Mouse (Mus musculus): ENCODE measurements around the gene Myadm. TPM values are rescaled to one million over a fixed set of nuclear protein-coding genes. Genes with fewer than 3 reads are reported as not detected.
"Not testable (repeated sequence)": the region's sequence is repeated elsewhere in the genome, so short reads cannot be mapped to it uniquely, and the experiment has no call there.

Myadm gene
- 100 to 1,000 TPM in 3 of 4 experiments, 10 to 100 TPM in 1; 93.9 to 139 (median 128) TPM for total RNA-seq (2022)

DNA sequence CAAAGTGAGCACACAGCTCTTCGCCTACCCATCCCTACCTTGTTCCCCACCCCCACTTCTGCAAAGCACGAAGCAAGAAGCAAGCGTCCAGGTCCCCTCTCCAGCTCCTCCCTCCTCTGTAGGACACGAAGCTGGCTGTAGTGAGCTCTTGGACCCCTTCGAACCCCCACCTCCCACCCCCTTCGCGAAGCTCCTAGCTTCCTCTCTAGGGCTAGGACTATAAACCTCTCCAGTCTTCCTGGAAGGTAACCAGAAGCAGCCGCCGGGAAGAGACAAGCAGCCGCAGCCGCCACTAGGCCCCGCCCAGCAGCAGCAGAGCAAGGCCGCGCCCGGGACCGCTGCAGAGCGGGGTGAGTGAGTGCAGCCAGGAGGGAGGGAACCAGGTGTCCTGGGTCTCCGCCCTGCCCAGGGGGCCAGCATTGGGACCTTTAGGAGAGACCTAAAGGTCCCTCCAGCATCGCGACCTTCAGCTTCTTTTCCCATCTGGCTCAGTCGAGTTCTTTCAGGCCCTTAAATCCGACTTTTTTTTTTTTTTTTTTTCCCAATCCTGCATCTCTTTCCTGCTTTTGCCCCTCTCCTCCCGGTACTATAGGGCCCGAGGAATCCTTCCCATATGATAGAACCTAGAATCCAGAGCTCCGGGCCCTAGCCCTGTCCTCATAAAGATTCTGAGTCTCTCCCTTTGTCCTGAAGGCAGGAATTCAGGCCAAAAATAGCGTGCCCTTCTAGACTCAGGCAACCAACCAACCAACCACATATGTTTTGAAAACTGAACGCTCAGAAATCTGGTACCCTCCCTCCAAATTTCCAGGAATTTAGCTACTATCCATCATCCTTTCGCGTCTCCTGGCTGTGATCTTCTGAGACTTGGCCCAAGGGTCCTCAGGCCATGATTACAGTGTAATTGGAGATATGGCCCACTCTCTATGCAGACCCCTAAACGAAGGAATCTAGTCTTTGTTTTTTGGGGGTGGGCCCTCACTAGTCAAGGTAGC is at the start of gene Myadm, which contains the start of gene Prkcg:
Gene Myadm (plus strand): TSS at position 105 of the 995 bp plus-strand sequence.
Gene Prkcg (plus strand): TSS at position 204 of the 995 bp plus-strand sequence.
- peak; percentile 88 for DNase-seq (ENCODE audit: low spot score)

DNA sequence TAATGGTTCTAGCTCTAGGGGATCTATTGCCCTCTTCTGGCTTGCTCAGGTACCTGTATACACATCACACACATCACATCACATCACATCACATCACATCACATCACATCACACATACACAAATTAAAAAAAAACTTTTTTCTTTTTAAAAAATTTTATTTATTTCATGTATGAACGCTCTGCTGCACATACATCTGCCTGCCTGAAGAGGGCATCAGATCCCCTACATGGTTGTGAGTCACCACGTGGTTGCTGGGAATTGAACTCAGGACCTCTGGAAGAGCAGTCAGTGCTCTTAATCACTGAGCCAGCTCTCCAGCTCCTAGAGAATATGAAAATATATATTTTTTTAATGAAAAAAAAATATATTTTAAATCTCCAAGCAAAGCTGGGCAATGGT is 49.7 kb upstream of the Myadm start:
- DNase-seq (ENCODE audit: low spot score), result no peak

DNA sequence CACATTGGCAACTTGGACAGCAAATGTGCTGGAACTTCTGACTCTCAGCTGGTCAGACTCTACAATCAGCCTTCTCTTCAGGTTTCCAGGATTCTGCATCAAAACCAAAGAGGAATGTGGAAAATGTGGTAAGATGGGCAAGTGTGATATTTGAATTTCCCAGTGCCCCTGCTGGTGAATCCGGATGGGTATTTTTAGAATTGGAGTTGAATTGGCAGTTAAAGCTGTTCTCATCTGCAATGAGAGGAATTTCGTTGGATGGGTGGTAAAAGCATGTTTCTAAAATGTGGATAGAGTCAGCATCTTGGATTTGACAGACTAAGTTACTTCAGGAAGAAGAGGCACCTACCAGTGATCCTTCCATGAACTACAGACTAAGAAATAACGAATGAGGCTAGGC is 28.2 kb upstream of the Myadm start:
- DNase-seq (ENCODE audit: low spot score), result no peak

DNA sequence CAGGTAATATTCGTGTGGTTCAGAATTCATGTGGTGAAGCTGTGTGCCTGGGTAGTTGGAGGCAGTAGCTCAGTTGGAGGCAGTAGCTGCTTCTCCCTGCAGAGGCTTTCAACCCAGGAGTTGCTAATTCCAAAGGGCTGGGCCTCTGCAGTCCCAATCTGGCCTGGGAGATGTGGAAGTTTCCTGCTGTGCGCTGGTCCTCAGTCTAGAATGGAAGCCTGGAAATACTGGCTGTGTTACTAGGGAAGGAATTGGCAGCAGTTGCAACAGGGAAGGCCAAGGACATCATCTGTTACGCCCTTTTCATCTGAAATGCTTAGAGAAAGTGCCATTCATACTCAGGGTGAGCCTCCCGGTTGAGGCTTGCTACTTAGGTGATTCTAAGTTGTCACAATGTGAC is 27.4 kb upstream of the Myadm start:
- no peak for DNase-seq (ENCODE audit: low spot score)

DNA sequence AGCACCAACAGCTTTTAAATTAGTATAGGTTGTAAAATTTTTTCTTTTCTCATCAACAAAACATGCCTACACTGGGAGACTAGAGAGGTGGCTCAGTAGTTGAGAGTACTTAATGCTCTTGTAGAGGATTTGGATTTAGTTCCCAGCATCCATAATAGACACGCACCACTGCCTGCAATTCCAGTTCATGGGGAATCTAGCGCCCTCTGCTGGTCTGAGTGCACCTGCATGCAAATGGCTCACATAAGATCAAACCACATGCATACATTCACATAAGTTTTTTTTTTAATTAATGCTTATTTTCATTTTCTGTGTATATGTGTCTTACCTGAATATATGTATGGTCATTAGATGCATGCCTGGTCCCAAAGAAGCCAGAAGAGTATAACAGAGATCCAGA is 26.1 kb upstream of the Myadm start:
- DNase-seq (ENCODE audit: low spot score), result peak; percentile 31

DNA sequence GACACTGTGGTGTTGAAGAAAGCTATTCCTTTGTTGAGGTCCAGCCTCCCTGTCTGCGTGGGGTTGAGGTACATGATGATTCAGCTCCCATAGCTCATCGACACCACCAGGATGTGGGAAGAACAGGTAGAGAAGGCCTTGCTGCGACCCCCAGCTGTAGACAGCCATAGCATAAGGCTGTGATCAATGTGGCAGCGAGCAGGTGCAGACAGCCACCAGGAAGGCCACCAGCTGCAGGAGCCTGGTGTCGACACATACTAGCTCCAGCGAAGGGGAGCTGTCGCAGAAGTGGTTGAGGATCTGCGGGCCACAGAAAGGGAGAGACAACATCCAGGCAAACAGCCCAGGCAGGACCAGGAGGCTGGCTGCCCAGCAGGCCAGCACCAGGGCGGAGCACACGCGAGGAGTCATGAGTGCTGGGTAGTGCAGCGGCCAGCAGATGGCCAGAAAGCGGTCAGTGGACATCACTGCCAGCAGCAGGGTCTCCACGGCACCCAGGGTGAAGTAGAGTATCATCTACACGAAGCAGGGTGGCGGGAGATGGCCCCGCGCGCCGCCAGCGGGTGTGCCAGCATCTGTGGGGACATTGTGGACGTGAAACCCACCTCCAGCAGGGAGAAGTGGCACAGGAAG is 24.4 kb upstream of the Myadm start:
- no peak for DNase-seq (ENCODE audit: low spot score)

DNA sequence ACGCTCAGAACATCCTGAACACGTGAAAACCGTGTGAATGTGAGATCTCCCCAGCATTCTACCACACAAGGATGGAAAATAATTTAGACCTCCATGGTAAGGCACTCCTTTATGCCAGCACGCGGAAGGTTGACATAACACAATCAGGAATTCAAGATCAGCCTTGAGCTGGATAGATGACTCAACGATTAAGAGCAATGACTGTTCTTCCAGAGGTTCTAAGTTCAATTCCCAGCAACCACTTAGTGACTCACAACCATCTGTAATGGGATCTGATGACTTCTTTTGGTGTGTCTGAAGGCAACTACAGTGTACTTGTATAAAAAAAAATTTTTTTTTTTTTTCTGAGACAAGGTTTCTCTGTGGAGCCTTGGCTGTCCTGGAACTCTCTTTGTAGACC is 23.6 kb upstream of the Myadm start:
- no peak for DNase-seq (ENCODE audit: low spot score)

DNA sequence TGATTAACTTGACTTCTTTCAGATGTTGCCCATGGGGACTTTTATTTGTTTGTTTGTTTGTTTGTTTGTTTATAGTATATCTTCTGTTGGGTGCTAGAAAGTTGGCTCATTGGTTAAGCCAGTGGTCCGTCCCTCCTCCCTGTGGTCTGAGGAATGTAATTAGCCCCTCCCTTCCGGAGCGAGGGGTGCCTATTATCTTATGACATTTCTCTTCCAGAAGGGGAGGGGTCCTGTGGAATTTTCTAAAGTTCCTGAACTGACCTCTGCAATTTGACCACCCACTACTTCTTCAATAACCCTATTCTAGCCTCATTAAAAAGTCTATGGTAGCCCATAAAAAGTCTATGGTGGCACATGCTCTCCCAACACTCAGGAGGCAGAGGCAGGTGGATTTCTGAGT is 21.6 kb upstream of the Myadm start:
- no peak for DNase-seq (ENCODE audit: low spot score)

DNA sequence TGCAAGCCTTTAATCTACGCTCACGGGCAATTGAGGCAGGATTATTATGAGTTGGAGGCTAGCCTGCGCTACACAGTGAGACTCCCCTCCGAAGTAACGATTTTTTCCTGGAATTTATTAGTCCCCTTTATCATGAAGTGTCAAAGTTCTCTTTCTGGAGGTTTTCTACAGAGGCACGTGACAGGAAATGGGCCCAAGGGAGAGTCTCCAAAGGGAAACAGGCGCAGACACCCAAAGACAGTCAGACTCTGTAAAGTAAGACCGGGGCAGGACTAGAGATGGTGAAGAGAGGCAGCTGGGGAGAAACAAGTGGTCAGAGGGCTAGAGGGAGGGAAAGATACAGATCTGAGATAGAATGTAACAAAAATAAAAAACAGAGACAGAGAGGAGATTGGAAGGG is 21.0 kb upstream of the Myadm start:
- no peak for DNase-seq (ENCODE audit: low spot score)

DNA sequence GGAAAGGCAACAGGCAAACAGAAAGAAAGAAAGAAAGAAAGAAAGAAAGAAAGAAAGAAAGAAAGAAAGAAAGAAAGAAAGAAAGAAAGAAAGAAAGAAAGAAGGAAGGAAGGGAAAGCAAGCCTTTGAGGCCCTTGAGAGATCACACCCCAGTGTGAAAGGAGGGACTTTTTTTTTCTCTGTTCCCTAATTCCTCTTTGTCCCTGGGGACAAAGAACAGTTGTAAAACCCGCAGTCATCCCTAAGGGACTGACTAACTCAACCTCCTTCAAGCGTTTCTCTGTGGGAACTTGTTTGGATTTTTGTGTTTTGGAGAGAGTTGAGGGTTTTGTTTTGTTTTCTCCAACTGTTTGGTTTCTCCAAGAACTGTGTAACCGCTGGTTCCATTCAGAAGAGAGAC is 20.6 kb upstream of the Myadm start:
- DNase-seq (ENCODE audit: low spot score), result no peak

DNA sequence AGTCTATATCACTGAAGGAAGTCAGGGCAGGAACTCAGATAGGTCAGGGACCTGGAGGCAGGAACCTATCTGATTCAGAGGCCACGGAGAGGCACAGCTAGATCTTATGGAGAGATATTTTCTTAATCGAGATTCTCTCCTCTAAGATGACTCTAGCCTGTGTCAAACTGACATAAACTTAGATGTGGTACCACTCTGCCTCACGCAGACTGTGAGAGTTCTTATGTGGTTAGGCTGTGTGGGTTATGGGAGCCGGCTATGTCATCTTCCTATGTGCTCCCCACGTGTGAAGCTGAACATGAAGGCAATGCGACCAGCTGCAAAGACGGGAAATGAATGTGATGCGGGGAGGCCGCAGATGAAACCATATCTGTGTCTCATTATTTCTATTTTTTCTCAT is 16.7 kb upstream of the Myadm start:
- DNase-seq (ENCODE audit: low spot score), result no peak

DNA sequence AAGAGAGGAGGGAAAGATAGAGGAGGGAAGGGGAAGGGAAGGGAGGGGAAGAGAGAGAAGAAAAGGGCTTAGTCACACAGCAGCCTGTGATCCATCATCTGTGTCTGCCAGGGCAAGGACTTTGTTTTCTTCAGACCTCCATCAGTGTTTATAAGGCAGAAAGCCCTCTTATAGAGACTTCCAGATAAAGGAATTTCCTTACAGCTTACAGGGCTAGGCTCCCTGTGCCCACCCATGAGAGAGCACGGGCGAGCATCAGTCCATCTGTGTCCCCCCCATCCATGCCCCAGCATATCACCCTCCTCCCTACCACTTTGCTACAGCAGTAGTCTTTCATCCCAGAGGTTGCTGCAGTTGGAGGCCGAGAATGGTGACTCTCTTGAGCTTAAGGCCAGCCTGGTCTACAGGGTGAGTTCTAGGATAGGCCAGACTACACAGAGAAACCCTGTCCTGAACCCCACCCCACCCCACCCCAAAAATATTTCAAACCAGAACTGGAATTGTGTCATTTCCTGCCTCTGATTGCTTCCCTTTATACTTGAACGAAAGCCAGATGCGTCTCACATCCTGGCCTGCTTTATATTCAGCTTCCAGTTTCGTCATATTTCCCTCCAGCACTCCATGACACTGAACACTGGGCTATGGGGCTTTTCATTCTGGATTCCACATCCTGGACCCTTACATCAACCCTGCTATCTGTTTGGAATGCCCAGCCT is 13.3 kb upstream of the Myadm start:
- peak; percentile 81 for DNase-seq (ENCODE audit: low spot score)

DNA sequence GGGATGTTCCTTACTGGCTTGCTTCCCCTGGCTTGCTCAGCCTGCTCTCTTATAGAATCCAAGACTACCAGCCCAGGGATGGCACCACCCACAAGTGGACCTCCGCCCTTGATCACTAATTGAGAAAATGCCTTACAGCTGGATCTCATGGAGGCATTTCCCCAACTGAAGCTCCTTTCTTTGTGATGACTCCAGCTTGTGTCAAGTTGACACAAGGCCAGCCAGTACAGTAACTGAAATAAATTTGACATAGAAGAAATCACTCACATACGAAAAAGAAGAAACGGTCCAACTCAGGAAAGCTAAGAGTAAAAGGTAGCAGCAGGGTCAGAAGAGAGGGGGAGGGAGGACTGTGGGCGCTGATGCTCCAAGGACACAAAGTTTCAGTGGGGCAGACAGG is 12.1 kb upstream of the Myadm start:
- not testable (repeated sequence) for DNase-seq (ENCODE audit: low spot score)

DNA sequence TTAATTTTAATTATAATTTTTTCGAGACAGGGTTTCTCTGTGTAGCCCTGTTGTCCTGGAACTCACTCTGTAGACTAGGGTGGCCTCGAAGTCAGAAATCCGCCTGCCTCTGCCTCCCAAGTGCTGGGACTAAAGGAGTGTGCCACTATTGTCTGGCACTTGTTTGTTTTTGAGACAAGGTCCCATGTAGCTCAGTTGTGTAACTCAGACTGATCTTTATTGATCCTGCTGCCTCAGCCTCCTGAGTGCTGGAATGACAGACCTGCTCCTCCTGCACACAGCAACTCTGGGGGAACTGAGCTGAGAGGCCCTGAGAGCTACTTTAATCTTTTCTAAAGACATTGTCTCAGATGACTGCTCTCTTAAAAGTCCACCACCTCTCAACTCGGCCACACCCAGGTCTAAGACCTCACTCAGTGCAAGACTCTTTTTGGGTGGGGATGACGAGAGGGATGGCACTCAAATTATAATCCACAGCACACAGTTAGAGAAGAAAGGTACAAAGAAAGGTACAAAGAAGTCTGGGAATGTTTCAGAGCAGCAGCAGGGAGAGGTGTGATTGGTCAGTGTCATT is 8.7 kb upstream of the Myadm start:
- no peak for DNase-seq (ENCODE audit: low spot score)

DNA sequence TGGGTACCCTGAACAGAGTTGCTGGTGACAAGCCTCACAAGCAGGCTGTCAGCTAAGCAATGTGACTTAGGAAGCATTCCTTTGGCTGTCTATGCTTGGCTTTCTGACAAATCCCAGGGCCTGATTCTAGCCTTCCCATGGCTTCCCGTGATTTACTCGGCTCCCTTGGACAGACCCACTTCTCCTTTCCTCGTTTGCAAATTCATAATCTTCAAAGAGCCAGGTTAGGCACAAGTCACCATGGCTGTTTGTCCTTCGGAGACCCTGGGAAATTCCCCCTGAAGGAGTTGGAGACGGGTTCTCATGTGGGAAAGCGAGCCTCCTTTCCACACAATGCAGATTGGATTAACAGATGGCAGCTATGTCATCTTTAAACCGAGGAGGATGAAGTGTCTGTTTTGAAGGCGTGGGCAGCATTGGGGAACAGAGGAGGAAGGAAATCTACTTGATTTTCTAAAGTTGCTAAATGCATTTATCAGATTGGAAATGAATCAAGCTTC is 8.2 kb upstream of the Myadm start:
- peak; percentile 86 for DNase-seq (ENCODE audit: low spot score)

DNA sequence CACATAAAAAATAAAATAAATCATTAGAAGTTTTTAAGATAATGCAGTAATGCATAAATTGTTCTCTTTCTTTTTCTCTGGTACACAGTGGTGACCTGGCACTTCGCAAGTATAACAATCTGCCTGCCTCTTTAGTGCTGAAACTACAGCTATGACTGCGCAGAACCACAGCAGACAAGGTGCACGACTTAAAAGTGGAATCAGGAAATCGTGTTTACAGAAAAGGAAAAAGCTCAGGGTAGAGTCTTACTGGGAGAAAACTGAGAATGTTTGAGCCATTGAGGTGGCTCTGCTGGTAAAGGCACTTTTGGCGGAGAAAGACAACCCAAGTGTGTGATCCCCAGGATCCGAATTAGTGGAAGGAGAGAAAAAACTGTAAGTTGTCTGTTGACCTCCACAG is 7.1 kb upstream of the Myadm start:
- DNase-seq (ENCODE audit: low spot score), result no peak

DNA sequence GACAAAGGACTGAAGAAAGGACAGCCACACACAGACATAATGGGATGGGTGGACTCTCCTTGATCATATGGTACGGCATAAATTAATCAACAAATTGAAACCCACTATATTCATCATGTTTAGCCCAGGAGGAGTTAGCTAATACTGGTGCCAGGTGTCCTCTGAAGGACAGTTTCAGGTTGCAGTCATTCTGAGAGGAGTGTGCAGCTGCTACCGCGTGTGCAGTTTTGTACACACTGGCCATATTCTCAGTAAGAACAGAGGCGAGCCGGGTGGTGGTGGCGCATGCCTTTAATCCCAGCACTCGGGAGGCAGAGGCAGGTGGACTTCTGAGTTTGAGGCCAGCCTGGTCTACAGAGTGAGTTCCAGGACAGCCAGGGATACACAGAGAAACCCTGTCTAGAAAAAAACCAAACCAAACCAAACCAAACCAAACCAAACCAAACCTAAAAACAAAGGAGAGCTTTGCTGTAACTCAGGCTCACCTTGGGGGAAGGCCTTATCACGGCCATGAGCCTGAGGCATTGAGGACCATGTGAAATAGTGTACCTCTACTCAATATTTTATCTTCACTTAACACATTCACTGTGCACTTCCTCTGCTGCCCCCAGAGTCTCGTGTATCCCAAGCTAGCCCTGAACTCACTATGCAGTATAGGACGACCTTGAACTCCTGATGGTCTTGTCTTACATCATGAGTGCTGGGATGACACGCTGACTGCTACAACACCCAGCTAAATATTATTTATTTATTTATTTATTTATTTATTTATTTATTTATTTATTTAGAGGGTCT is 5.6 kb upstream of the Myadm start:
- no peak for DNase-seq (ENCODE audit: low spot score)

DNA sequence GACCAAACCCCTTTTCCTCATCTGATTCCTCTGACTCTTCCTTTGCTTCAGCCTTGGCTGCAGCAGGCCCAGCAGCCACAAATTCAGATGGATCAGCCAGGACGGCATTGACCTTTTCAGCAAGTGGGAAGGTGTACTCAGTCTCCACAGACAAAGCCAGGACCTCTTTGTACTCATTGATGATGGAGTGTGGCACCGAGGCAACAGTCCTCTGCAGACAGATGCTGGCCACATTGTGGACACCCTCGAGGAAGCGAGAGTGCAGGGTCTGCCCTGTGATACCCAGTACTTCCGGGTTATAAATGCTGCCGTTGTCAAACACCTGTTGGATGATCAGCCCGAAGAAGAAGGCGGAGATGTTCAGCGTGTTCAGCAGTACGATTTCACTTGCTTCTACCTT is 4.3 kb upstream of the Myadm start:
- no peak for DNase-seq (ENCODE audit: low spot score)

DNA sequence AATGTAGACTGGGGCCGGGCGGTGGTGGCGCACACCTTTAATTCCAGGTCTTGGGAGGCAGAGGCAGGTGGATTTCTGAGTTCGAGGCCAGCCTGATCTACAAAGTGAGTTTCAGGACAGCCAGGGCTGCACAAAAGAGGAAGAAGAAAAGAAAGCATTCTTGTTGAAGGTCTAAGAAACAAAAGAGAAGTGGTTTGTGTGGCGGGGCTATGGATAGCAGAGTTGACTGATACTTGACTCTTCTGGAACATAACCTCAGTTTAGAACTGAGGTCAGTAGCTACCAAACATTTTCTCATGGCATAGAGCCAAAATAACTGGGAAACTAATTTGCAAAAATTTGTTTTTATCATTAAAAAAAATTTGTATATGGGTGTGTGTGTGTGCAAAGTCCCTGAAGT is 2.8 kb upstream of the Myadm start:
- DNase-seq (ENCODE audit: low spot score), result no peak

DNA sequence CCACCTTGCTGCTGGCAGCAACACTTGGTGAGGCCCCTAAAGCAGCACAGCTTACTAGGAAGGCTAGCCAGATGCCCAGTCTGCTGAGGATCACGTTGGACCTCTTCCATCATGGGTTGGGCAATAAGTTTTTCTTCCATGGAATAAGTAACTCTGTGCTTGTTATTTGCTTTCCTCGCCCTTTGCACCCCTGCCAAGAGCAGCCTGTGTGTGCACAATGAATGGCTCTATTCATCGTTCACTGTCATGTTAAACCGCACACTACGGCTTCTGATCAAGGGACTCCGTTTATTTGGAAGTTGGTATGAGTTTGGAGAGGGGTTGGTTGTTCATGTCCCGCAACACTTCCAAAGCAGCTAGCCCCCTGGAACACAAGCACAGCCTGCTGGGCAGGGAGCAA is 1.7 kb upstream of the Myadm start:
- no peak for DNase-seq (ENCODE audit: low spot score)
